Comparison of ENCODE assay signal across 8 mouse cellular contexts in the genomic region with DNA sequence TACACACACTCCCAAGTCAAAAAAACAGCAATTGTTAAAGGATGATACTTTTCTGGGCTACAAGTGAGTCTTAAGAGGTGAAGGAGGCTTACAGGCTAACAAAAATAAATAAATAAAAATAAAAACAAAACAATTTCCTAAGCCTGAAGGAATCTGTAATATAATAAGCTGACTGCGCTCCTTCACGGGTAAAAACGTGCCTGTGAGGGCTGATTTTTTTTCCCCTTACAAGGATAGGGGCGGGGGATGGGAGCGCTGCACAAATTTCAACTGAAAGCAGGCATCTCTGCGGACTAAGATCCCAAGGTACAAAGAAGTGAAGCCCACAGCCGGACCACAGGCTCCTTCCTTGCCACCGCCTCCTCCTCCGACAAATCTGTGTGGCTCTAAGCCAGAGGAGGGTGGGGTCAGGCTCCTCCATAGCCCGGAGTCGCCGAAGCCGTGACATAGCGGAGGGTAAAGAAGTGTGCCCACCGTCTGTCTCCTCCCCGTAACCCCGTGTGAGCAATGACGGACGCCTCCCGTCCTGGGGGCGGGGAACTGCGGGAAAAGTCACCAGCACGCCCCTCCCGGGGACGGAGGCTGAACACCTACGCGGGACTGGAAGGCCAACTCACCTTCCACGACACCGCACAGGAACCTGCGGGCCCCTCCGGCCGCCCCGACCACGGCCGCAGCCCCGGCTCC. TPM values are rescaled to one million over a fixed set of nuclear protein-coding genes. Genes with fewer than 3 reads are reported as not detected.
A peak's percentile ranks its signal among the peaks of the same experiment; 100 is the strongest.
DNase-seq lines count a peak whose midpoint lies in the region; ATAC-seq and TF ChIP-seq lines count a peak whose summit lies in the region.

No protein-coding gene starts in this region.

- under 1% methylated on average over 36 of the region's 36 CpGs for WGBS in forebrain, embryonic 15.5 days

- peak; percentile 59 for DNase-seq in G1E (ENCODE audit: low spot score)
- peak; percentile 64 for DNase-seq in cerebellum, adult 11 months
- peak; percentile 71 to 76 for DNase-seq in heart, postnatal 36 days
- peak; percentile 52 to 53 for DNase-seq in layer of hippocampus, adult 18-20 months (ENCODE audit: low spot score in 2 of 2)
- peak; percentile 83 to 88 for DNase-seq in lung, adult 18-20 months
- peak; percentile 68 to 74 for DNase-seq in thymus, adult 18-20 months

- no peaks in the 10 kb centered on the region for H3K9me3 ChIP-seq in G1E (replicated peaks)
- no peaks in the 10 kb centered on the region for H3K9me3 ChIP-seq in forebrain, embryonic 15.5 days

- intact Hi-C loops in heart, postnatal 36 days (cut with DNase I) = no loop called here

- H3K27me3 ChIP-seq in G1E (ENCODE audit: insufficient read depth, low read length) = no peaks in the 10 kb centered on the region
- no peaks in the 10 kb centered on the region for H3K27me3 ChIP-seq in forebrain, embryonic 15.5 days

- peak overlapping the region; percentile 69 for H3K4me2 ChIP-seq in forebrain, embryonic 15.5 days (replicated peaks)

- ATAC-seq in G1E (ENCODE audit: extremely low read depth, insufficient number of reproducible peaks, low FRiP score, poor library complexity, severe bottlenecking) = peak; percentile 30; the same call in 1 of the 2 replicates
- peak; percentile 26 for ATAC-seq in forebrain, embryonic 15.5 days (replicated peaks)
- ATAC-seq in neutrophil, adult 5-6 weeks (ENCODE audit: extremely low read depth, insufficient number of reproducible peaks, low FRiP score, poor library complexity, severe bottlenecking) = peak; percentile 28; the same call in 1 of the 2 replicates

- H3K27ac ChIP-seq in forebrain, embryonic 15.5 days (replicated peaks) = peak overlapping the region; percentile 98

- H3K4me1 ChIP-seq in G1E (ENCODE audit: insufficient read depth, low read depth, low read length) = peaks cover 38% of the 10 kb centered on the region
- peaks cover 43% of the 10 kb centered on the region for H3K4me1 ChIP-seq in forebrain, embryonic 15.5 days

- TF ChIP-seq CTCF in G1E (IDR thresholded peaks at IDR 0.05; ENCODE audit: low read depth, low read length) = no peak

- H3K9ac ChIP-seq in forebrain, embryonic 15.5 days (replicated peaks) = peak overlapping the region; percentile 88

- H3K36me3 ChIP-seq in G1E (replicated peaks) = peaks cover 41% of the 10 kb centered on the region
- H3K36me3 ChIP-seq in forebrain, embryonic 15.5 days = peaks cover 20% of the 10 kb centered on the region

- peak overlapping the region; percentile 97 for H3K4me3 ChIP-seq in G1E (ENCODE audit: low read depth, low read length)
- peak overlapping the region; percentile 67 for H3K4me3 ChIP-seq in forebrain, embryonic 15.5 days

RNA-seq across cellular contexts. Expression of a gene that starts 1.2 kb away (rescaled TPM):
- 175 and 192 TPM in 2 replicates for total RNA-seq in G1E (2014; fragmentation: Nextera tagmentation)
- 247 and 283 TPM in 2 replicates for total RNA-seq in G1E (2017)
- 66.4 and 74.3 TPM in 2 replicates for polyA plus RNA-seq in G1E (2012)
- 93.6 and 94.5 TPM in 2 replicates for polyA plus RNA-seq in forebrain, embryonic 15.5 days (2015; fragmentation: Nextera tagmentation; extraction: Ambion mirVana)
- total RNA-seq in heart, postnatal 36 days (2021) = 10 to 100 TPM; 74.5 to 76.1 TPM
- 100 to 1,000 TPM; 153 to 160 TPM for total RNA-seq in layer of hippocampus, adult 18-20 months (2021)
- 514 and 539 TPM in 2 replicates for total RNA-seq in neutrophil, adult 5-6 weeks (2017)

RNA-seq across cellular contexts. Expression of a gene that starts 33.1 kb away (rescaled TPM):
- total RNA-seq in G1E (2014; fragmentation: Nextera tagmentation) (66.5 and 68.4 TPM in 2 replicates), G1E (2017) (61.5 and 78.8 TPM in 2 replicates)
- 164 and 170 TPM in 2 replicates for polyA plus RNA-seq in G1E (2012)
- polyA plus RNA-seq in forebrain, embryonic 15.5 days (2015; fragmentation: Nextera tagmentation; extraction: Ambion mirVana) = 9.5 and 9.7 TPM in 2 replicates
- 10 to 100 TPM; 15.0 to 15.9 TPM for total RNA-seq in heart, postnatal 36 days (2021)
- 10 to 100 TPM in 1 of 2 experiments, 1 to 10 TPM in 1; 9.6 to 11.3 TPM for total RNA-seq in layer of hippocampus, adult 18-20 months (2021)
- 24.2 and 24.8 TPM in 2 replicates for total RNA-seq in neutrophil, adult 5-6 weeks (2017)

RNA-seq across cellular contexts. Expression of a gene that starts 33.4 kb away (rescaled TPM):
- total RNA-seq in G1E (2014; fragmentation: Nextera tagmentation) (not detected in 2 replicates), G1E (2017) (0.05 TPM in 1 of 2 replicates, not detected in the other)
- polyA plus RNA-seq in G1E (2012) = not detected in 2 replicates
- polyA plus RNA-seq in forebrain, embryonic 15.5 days (2015; fragmentation: Nextera tagmentation; extraction: Ambion mirVana) = 8.4 and 9.9 TPM in 2 replicates
- total RNA-seq in heart, postnatal 36 days (2021) = 100 to 1,000 TPM; 204 to 236 TPM
- 100 to 1,000 TPM; 208 to 213 TPM for total RNA-seq in layer of hippocampus, adult 18-20 months (2021)
- total RNA-seq in neutrophil, adult 5-6 weeks (2017) = 0.23 and 1.4 TPM in 2 replicates

RNA-seq across cellular contexts. Expression of a gene that starts 39.7 kb away (rescaled TPM):
- not detected in 2 replicates for total RNA-seq in G1E (2014; fragmentation: Nextera tagmentation)
- not detected in 2 replicates for total RNA-seq in G1E (2017)
- not detected in 2 replicates for polyA plus RNA-seq in G1E (2012)
- polyA plus RNA-seq in forebrain, embryonic 15.5 days (2015; fragmentation: Nextera tagmentation; extraction: Ambion mirVana) = 0.23 and 0.90 TPM in 2 replicates
- total RNA-seq in heart, postnatal 36 days (2021) = not detected
- total RNA-seq in layer of hippocampus, adult 18-20 months (2021) = not detected
- not detected in 2 replicates for total RNA-seq in neutrophil, adult 5-6 weeks (2017)

Comparison
In these comparisons a context has a peak if more than half of its experiments do, and no peak if none do; other contexts are left out.
1. Peak in every context shown above with its lines: DNase-seq, ATAC-seq, H3K4me3 ChIP-seq and H3K27ac ChIP-seq.
2. RNA of a gene that starts 33.4 kb away (total RNA-seq): 204 to 236 TPM in heart, postnatal 36 days and 208 to 213 TPM in layer of hippocampus, adult 18-20 months; 0.23 to 1.4 TPM in neutrophil, adult 5-6 weeks and 0.05 TPM in G1E; every median in the first group is over 10 times any median in the second.